Mouse (Mus musculus): ENCODE results near the gene Map3k1. TPM values are rescaled to one million over a fixed set of nuclear protein-coding genes. Genes with fewer than 3 reads are reported as not detected.

Gene Map3k1
- 5.7 TPM in 1 of 2 replicates, not detected in the other for polyA plus RNA-seq (2012; ENCODE audit: insufficient read depth, low replicate concordance)

GRCm38 (mm10) chr13:111808637-111809465, at the start of gene Map3k1:
TSS of gene Map3k1 (minus strand) at chr13:111808993.
- Histone ChIP-seq H3K4me3 (replicated peaks) (peak within 1 kb of the TSS; percentile 94), H3K27me3 (replicated peaks) (peaks cover 29% of the 10 kb centered on the region), H3K4me1 (peaks cover 30% of the 10 kb centered on the region), H3K9me3 (no peaks in the 10 kb centered on the region), H3K36me3 (replicated peaks; ENCODE audit: low read length) (no peaks in the 10 kb centered on the region)
- TF ChIP-seq GATA1 (IDR thresholded peaks at IDR 0.05; ENCODE audit: borderline replicate concordance, low read length), result no peak
- no peak for TF ChIP-seq FLI1 (IDR thresholded peaks at IDR 0.05; ENCODE audit: low read length)

GRCm38 (mm10) chr13:111856786-111857455, 48.1 kb upstream of the Map3k1 start:
- Histone ChIP-seq H3K9me3 (peaks cover 17% of the 10 kb centered on the region), H3K4me3 (replicated peaks) (no peak overlapping the region), H3K27me3 (replicated peaks) (peaks cover 4% of the 10 kb centered on the region), H3K36me3 (replicated peaks; ENCODE audit: low read length) (no peaks in the 10 kb centered on the region), H3K4me1 (no peaks in the 10 kb centered on the region)
- TF ChIP-seq FLI1 (IDR thresholded peaks at IDR 0.05; ENCODE audit: low read length), result no peak
- TF ChIP-seq GATA1 (IDR thresholded peaks at IDR 0.05; ENCODE audit: borderline replicate concordance, low read length), result no peak

- H3K4me1 ChIP-seq, result no peaks in the 10 kb centered on the region
- H3K4me3 ChIP-seq (replicated peaks), result no peak overlapping the region
- H3K9me3 ChIP-seq, result peaks cover 17% of the 10 kb centered on the region
- H3K27me3 ChIP-seq (replicated peaks), result peaks cover 4% of the 10 kb centered on the region
- no peaks in the 10 kb centered on the region for H3K36me3 ChIP-seq (replicated peaks; ENCODE audit: low read length)
- TF ChIP-seq FLI1 (IDR thresholded peaks at IDR 0.05; ENCODE audit: low read length), result no peak
- no peak for TF ChIP-seq GATA1 (IDR thresholded peaks at IDR 0.05; ENCODE audit: borderline replicate concordance, low read length)
Measured at GRCm38 (mm10) chr13:111856232-111856631, 47.4 kb upstream of the Map3k1 start.

- peaks cover 17% of the 10 kb centered on the region; the same call in 1 of the 2 replicates for H3K9me3 ChIP-seq
- no peak for TF ChIP-seq GATA1 (IDR thresholded peaks at IDR 0.05; ENCODE audit: borderline replicate concordance, low read length)
- TF ChIP-seq FLI1 (IDR thresholded peaks at IDR 0.05; ENCODE audit: low read length), result no peak
- no peak overlapping the region for H3K4me3 ChIP-seq (replicated peaks)
Measured at GRCm38 (mm10) chr13:111852451-111853224, 43.8 kb upstream of the Map3k1 start.

DNA sequence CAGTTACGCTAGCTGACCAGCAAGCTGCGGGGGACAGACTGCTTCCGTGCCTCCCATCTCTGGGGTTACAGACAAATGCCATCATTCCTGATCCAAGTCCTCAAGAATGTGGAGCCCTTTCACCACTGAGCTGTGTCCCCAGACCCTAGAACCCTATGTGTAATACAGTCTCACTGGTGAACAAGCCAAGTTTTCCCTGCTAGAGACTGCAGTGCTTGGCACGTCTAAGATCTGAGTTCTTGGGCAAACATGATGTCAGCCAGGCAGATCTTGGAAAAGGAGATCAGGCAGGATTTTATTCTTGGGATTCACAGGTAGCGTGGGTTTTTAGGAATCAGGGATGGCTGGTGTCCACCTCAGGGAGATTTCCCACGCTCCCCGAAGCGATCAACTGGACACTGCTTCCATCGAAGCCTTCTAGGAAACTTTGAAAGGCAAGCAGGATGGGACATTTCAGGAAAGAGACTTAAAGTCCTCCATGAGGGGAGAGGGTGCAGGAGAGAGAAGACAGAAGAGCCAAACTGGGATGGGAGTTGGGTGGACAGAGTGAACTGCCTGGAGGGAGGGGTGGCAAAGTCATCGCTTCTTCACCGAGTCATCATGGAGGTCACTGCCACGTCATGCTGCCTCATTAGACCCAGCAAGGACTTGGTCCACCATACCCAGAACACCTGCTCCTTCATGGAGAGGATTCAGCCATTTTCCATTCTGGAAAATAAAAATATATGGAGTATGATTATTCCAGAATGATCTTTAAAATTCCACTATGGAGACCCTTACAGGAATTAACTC, 41.4 kb upstream of the Map3k1 start:
- TF ChIP-seq FLI1 (IDR thresholded peaks at IDR 0.05; ENCODE audit: low read length) (no peak), GATA1 (IDR thresholded peaks at IDR 0.05; ENCODE audit: borderline replicate concordance, low read length) (no peak)
- Histone ChIP-seq H3K36me3 (replicated peaks; ENCODE audit: low read length) (no peaks in the 10 kb centered on the region), H3K9me3 (peaks cover 10% of the 10 kb centered on the region; the same call in 1 of the 2 replicates), H3K4me1 (peaks cover 3% of the 10 kb centered on the region; the same call in 1 of the 2 replicates), H3K27me3 (replicated peaks) (peaks cover 8% of the 10 kb centered on the region), H3K4me3 (replicated peaks) (no peak overlapping the region)

More at GRCm38 (mm10) chr13:111852451-111853224, 43.8 kb upstream of the Map3k1 start:
- Histone ChIP-seq H3K27me3 (replicated peaks) (peaks cover 8% of the 10 kb centered on the region), H3K4me1 (peaks cover 3% of the 10 kb centered on the region; the same call in 1 of the 2 replicates), H3K36me3 (replicated peaks; ENCODE audit: low read length) (no peaks in the 10 kb centered on the region)

DNA sequence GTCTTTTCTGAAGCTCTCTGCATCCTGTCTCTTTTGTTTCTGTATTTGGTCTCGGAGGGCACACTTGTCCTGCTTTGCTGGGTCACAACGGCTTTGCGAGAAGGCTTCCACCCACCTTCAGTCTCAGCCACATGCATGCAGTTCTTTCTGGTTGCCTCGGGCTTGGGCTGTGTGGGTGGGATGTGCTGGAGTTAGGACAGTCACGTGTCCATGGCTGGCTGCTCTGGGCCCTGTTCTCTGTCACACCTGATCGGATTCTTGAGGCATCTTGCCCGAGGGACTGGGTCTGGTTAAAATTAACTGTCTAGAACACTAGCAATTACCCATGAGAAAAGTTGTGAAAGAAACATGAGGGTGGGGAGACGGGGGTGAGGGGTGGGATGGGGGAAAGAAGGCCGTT, 36.7 kb upstream of the Map3k1 start:
- Histone ChIP-seq H3K27me3 (replicated peaks) (peaks cover 5% of the 10 kb centered on the region), H3K36me3 (replicated peaks; ENCODE audit: low read length) (no peaks in the 10 kb centered on the region), H3K4me1 (peaks cover 3% of the 10 kb centered on the region; the same call in 1 of the 2 replicates), H3K9me3 (peaks cover 10% of the 10 kb centered on the region; the same call in 1 of the 2 replicates), H3K4me3 (replicated peaks) (no peak overlapping the region)
- TF ChIP-seq GATA1 (IDR thresholded peaks at IDR 0.05; ENCODE audit: borderline replicate concordance, low read length) (no peak), FLI1 (IDR thresholded peaks at IDR 0.05; ENCODE audit: low read length) (no peak)

- 0 out of 2 replicates have a peak, but pooled peaks cover 4% of the 10 kb centered on the region for H3K9me3 ChIP-seq
Measured at GRCm38 (mm10) chr13:111844313-111844712, 35.5 kb upstream of the Map3k1 start.

GRCm38 (mm10) chr13:111835787-111836186, 27.0 kb upstream of the Map3k1 start:
- no peak for TF ChIP-seq FLI1 (IDR thresholded peaks at IDR 0.05; ENCODE audit: low read length)
- no peak for TF ChIP-seq GATA1 (IDR thresholded peaks at IDR 0.05; ENCODE audit: borderline replicate concordance, low read length)
- no peak overlapping the region for H3K4me3 ChIP-seq (replicated peaks)

More at GRCm38 (mm10) chr13:111844313-111844712, 35.5 kb upstream of the Map3k1 start:
- TF ChIP-seq FLI1 (IDR thresholded peaks at IDR 0.05; ENCODE audit: low read length), result no peak
- no peak for TF ChIP-seq GATA1 (IDR thresholded peaks at IDR 0.05; ENCODE audit: borderline replicate concordance, low read length)
- Histone ChIP-seq H3K36me3 (replicated peaks; ENCODE audit: low read length) (no peaks in the 10 kb centered on the region), H3K27me3 (replicated peaks) (peaks cover 2% of the 10 kb centered on the region), H3K4me3 (replicated peaks) (no peak overlapping the region), H3K4me1 (no peaks in the 10 kb centered on the region)

More at GRCm38 (mm10) chr13:111835787-111836186, 27.0 kb upstream of the Map3k1 start:
- Histone ChIP-seq H3K36me3 (replicated peaks; ENCODE audit: low read length) (no peaks in the 10 kb centered on the region), H3K4me1 (no peaks in the 10 kb centered on the region), H3K27me3 (replicated peaks) (peaks cover 2% of the 10 kb centered on the region), H3K9me3 (no peaks in the 10 kb centered on the region)
